Mouse (Mus musculus) thymus, adult 2 months (tissue): ENCODE measurements around the gene Theg. TPM values are rescaled to one million over a fixed set of nuclear protein-coding genes. Genes with fewer than 3 reads are reported as not detected.
A peak's percentile ranks its signal among the peaks of the same experiment; 100 is the strongest.

Experiments used
- DNase-seq: peaks from one replicate; pipeline ENCODE4 v3.0.0; 2021
- H3K27ac ChIP-seq: fragments of 200-500 bp; 2 replicates; pipeline ENCODE4 v1.5.1; 2012; ENCODE audit warnings: low read length, control low read depth; ENCODE audit not compliant: control insufficient read depth, insufficient read depth
- H3K27me3 ChIP-seq: fragments of 200-500 bp; 2 replicates; pipeline ENCODE4 v1.6.1; 2012; ENCODE audit warnings: mild to moderate bottlenecking, low read length, moderate library complexity, mixed read lengths; ENCODE audit not compliant: control insufficient read depth, insufficient read depth
- H3K36me3 ChIP-seq: fragments of 200-500 bp; 2 replicates; pipeline ENCODE4 v1.6.1; 2012; ENCODE audit warnings: mild to moderate bottlenecking, low read length, moderate library complexity; ENCODE audit not compliant: control insufficient read depth, insufficient read depth
- H3K4me1 ChIP-seq: fragments of 200-500 bp; replicated peaks from 2 replicates; pipeline ENCODE4 v1.6.1; 2012; ENCODE audit warnings: low read length; ENCODE audit not compliant: control insufficient read depth, insufficient read depth
- H3K4me3 ChIP-seq: fragments of 200-500 bp; 2 replicates; pipeline ENCODE4 v1.5.1; 2012; ENCODE audit warnings: mild to moderate bottlenecking, low read length, control low read depth, moderate library complexity; ENCODE audit not compliant: control insufficient read depth, insufficient read depth
- CTCF ChIP-seq: fragments of 200-500 bp; IDR thresholded peaks from 2 replicates; pipeline ENCODE4 v1.5.1; 2012; ENCODE audit warnings: mild to moderate bottlenecking, control low read depth, low read length, moderate library complexity, borderline replicate concordance; ENCODE audit not compliant: control insufficient read depth, poor library complexity, insufficient read depth; ENCODE audit errors: extremely low read depth
- POLR2A ChIP-seq: fragments of 200-500 bp; IDR thresholded peaks from 2 replicates; pipeline ENCODE4 v1.6.1; 2012; ENCODE audit warnings: mild to moderate bottlenecking, low read length, control low read depth, moderate library complexity; ENCODE audit not compliant: control insufficient read depth, poor library complexity, insufficient read depth; ENCODE audit errors: extremely low read depth
- WGBS: fragments of 180-500 bp; shearing (Covaris S2); methylation state at CpG from one replicate; pipeline ENCODE4 v1.1.7; 2018; 5-methylcytosine and 5-hydroxymethylcytosine counted together
- polyA plus RNA-seq: library from polyadenylated mRNA; depleted of rRNA; stranded (reverse); fragments of >200 nt; gene quantifications from 2 replicates; pipeline ENCODE4 v1.2.3, GENCODE M21; 2012

The Theg gene
- polyA plus RNA-seq, 1 experiment, result not detected

DNA sequence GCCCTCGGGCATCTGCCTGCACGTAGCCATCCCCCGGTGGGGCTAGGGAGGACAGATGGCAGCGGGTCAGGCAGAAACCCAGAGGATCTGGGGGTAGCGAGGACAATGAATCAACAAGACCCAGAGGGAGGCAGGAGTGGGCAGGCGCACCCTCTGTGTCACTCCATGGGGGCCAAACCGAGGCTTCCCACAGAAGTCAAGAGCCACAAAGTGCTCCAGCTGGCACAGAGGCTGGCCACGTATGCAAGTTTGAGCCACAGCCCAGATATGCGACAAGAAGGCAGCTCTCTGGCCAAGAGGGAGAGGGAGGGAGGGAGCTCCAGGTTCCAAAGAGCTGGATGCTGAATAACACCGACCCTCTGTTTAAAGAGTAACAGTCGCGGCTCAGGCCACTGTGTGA is 36.8 kb upstream of the Theg start:
- no peaks in the 10 kb centered on the region for H3K27me3 ChIP-seq
- no peaks in the 10 kb centered on the region for H3K4me1 ChIP-seq
- no peaks in the 10 kb centered on the region for H3K36me3 ChIP-seq
- H3K4me3 ChIP-seq, result no peak overlapping the region
- DNase-seq, result no peak
- no peak overlapping the region for H3K27ac ChIP-seq
- no peak for TF ChIP-seq POLR2A
- TF ChIP-seq CTCF, result no peak
- 77% methylated on average over 12 of the region's 12 CpGs for WGBS

DNA sequence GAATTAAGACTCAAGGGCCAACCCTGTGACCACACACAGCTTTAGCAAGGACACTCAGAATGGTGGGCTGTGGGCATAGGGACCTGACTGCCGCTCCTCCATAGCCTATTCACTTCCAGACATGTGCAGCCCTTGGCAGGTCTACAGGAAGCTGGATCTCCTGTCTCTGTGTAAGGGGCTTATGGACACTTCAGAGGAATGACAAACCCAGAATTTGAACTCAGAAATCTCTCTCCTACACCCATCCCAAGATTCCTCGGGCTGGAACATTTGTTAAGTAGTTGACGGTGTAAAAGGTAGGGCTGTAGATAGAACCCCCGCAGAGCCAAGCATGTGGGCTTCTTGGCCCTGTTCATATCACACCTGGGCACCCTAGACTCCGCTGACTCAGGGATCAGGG is 29.2 kb upstream of the Theg start:
- no peak overlapping the region for H3K27ac ChIP-seq
- H3K4me3 ChIP-seq, result no peak overlapping the region
- TF ChIP-seq CTCF, result no peak
- TF ChIP-seq POLR2A, result no peak
- no peak for DNase-seq
- WGBS, result 94% methylated on average over 5 of the region's 5 CpGs
- H3K4me1 ChIP-seq, result peaks cover 4% of the 10 kb centered on the region
- H3K36me3 ChIP-seq, result no peaks in the 10 kb centered on the region
- peaks cover 12% of the 10 kb centered on the region; the same call in 1 of the 2 replicates for H3K27me3 ChIP-seq

DNA sequence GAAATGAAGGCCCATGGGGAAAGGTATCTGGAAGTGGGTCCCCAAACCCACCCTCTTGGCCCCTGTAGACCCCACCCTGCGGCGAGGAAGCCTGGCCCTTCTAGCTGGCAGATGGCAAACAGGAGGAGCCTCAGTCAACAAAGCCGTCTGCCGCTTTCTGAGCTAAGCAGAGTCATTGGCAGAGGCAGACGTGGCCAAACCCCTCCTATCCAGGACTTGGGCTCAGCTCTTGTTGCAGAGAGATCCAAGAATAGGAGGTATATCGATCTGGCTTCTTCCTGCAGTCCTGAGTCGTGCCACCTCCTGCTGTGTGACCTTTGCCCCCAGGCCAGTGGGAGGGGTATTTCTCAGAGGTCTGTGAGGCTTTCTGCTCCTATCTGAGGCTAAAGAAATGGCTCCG is 28.7 kb upstream of the Theg start:
- WGBS, result 44% methylated on average over 8 of the region's 8 CpGs
- TF ChIP-seq POLR2A (no peak), CTCF (no peak)
- peaks cover 4% of the 10 kb centered on the region for H3K4me1 ChIP-seq
- no peaks in the 10 kb centered on the region for H3K36me3 ChIP-seq
- no peak for DNase-seq
- H3K4me3 ChIP-seq, result no peak overlapping the region
- no peak overlapping the region for H3K27ac ChIP-seq
- peaks cover 15% of the 10 kb centered on the region; the same call in 1 of the 2 replicates for H3K27me3 ChIP-seq

DNA sequence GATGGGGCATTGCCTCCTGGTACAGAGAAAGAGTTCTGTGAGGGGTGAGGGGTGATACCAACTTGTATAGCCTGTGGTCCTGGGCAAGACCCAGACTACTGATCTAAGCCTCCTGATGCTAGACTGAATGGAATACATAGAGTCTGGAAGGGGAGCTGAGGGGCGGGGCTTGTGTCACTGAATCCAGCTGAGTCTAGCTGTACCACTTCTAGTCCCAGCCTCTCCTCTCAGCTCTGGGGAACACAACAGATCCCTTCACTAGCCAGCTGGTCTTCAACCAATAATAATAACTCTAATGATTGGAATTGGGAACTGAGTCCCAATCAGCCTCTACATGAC is 27.1 kb upstream of the Theg start:
- DNase-seq, result no peak
- H3K27me3 ChIP-seq, result peaks cover 15% of the 10 kb centered on the region; the same call in 1 of the 2 replicates
- H3K36me3 ChIP-seq, result no peaks in the 10 kb centered on the region
- WGBS, result 88% methylated on average over 1 of the region's 1 CpGs
- no peak overlapping the region for H3K27ac ChIP-seq
- H3K4me3 ChIP-seq, result no peak overlapping the region
- H3K4me1 ChIP-seq, result peaks cover 4% of the 10 kb centered on the region
- TF ChIP-seq POLR2A (no peak), CTCF (no peak)

DNA sequence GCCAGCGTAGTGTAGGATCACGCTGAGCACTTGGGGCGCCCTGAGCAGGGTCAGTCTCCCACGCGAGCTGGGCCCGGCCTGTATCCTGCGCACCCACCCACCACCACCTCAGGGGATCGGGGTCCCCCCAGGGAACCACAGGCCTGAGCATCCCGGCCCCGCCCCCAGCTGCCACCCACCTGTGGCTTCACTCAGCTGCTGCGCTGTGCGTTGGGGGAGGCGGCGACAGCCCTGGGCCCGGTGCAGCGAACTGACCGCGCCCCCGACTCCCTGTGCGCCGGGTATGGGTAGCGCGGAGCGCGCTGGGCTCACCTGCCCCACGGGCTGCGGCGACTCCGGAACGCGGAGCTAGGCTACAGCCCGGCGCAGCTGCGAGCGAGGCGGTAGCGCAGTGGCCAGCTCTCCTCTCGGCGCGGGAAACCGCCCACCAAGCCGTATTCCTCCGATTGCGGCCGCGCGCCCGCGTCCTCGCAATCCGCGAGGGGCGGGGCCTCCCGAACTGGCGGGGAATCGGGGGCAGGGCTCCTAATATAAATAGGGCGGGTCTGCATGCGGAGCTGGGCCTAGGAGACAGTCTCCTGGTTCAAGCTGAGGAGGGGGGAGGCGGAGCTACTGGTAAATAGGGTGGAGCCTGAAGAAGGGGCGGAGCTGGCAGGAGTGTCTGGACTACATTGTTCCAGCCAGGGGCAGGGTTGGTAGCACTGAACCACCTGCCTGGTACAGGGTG is 26.6 kb upstream of the Theg start, which contains the start of gene C2cd4c:
Gene C2cd4c, minus strand, starts transcription at position 448 of the 727 bp plus-strand sequence.
- Histone ChIP-seq H3K4me3 (peak within 1 kb of the TSS; percentile 29), H3K36me3 (no peaks in the 10 kb centered on the region), H3K27me3 (peaks cover 15% of the 10 kb centered on the region; the same call in 1 of the 2 replicates), H3K27ac (no peak within 1 kb of the TSS), H3K4me1 (peaks cover 4% of the 10 kb centered on the region)
- peak; percentile 18 for DNase-seq
- WGBS, result 3% methylated on average over 59 of the region's 60 CpGs
- TF ChIP-seq POLR2A (no peak), CTCF (no peak)

DNA sequence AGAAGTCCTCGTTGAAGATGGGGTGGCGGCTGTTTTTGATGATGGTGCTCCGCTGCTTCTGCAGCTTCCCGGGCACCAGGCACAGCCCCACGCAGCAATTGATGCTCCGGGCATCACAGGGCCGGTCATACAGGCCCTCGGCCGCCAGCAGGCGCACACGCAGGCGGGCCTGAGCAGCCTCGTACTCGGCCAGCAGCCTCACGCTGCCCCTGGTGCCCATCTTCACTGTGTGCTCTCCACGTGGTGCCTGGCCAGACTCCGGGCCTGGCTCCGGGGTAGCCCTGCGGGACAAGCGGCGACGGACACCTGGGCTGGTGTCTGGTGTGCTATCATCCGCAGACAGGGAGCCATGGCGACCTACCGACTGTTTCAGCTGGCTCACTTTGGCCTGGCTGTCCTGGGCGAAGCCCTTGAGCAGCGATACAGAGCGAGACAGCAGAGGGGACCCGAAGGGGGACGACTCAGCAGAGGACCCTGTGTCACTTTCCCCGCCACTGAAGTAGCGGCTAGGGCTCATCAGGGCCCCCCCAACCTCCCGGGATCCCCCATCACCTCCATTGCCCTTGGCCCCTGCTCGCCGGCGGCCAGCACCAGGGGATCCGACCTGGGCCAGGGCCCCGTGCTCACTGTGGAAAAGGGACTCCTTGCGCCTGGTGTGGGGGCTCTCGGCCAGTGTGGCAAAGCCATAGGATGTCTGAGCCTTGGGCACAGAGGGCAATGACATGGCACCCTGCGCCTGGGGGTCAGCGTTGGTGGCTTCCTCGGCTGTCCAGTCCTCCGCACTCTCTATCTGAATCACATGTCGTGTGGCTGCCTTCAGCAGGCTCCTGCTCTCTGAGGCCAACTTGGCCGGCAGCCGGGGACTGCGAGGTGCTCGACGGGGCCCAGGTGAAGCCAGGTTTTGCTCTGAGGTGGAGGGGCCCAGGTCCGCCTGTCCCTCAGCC is 25.3 kb upstream of the Theg start:
- TF ChIP-seq POLR2A (no peak), CTCF (no peak)
- peaks cover 15% of the 10 kb centered on the region; the same call in 1 of the 2 replicates for H3K27me3 ChIP-seq
- DNase-seq, result no peak

More for the DNA sequence above, 25.3 kb upstream of the Theg start:
- Histone ChIP-seq H3K27ac (no peak overlapping the region), H3K36me3 (no peaks in the 10 kb centered on the region), H3K4me1 (peaks cover 4% of the 10 kb centered on the region), H3K4me3 (no peak overlapping the region)
- 20% methylated on average over 51 of the region's 51 CpGs for WGBS
